Mouse (Mus musculus) forebrain, embryonic 16.5 days (tissue): Measurements from ENCODE around the gene Ascc3. TPM values are rescaled to one million over a fixed set of nuclear protein-coding genes. Genes with fewer than 3 reads are reported as not detected.
A peak's percentile ranks its signal among the peaks of the same experiment; 100 is the strongest.

Source experiments
- ATAC-seq: fragments of 200-750 bp; cut with Nextera tagmentation; 2 replicates; pipeline ENCODE4 v1.8.0; 2017; ENCODE audit warnings: mild to moderate bottlenecking, moderate library complexity
- H3K27ac ChIP-seq: fragments of 300-500 bp; sonication (generic); 2 replicates; pipeline ENCODE4 v1.5.1; 2014; ENCODE audit warnings: low read length, control low read depth
- H3K27me3 ChIP-seq: fragments of 300-500 bp; sonication (generic); replicated peaks from 2 replicates; pipeline ENCODE4 v1.6.1; 2014; ENCODE audit warnings: low read length; ENCODE audit not compliant: control insufficient read depth, insufficient read depth
- H3K36me3 ChIP-seq: fragments of 300-500 bp; sonication (generic); 2 replicates; pipeline ENCODE4 v1.6.1; 2014; ENCODE audit not compliant: control insufficient read depth, insufficient read depth
- H3K4me1 ChIP-seq: fragments of 300-500 bp; sonication (generic); replicated peaks from 2 replicates; pipeline ENCODE4 v1.6.1; 2014; ENCODE audit warnings: low read length; ENCODE audit not compliant: control insufficient read depth, insufficient read depth
- H3K4me2 ChIP-seq: fragments of 300-500 bp; sonication (generic); 2 replicates; pipeline ENCODE4 v1.6.1; 2014; ENCODE audit warnings: mild to moderate bottlenecking, low read length, control low read depth
- H3K4me3 ChIP-seq: fragments of 300-500 bp; sonication (generic); replicated peaks from 2 replicates; pipeline ENCODE4 v1.5.1; 2014; ENCODE audit warnings: mild to moderate bottlenecking, low read length, control low read depth
- H3K9ac ChIP-seq: fragments of 300-500 bp; sonication (generic); replicated peaks from 2 replicates; pipeline ENCODE4 v1.6.1; 2014; ENCODE audit warnings: low read depth, low read length, control low read depth
- H3K9me3 ChIP-seq: fragments of 300-500 bp; sonication (generic); 2 replicates; pipeline ENCODE4 v1.6.1; 2016; ENCODE audit warnings: low read length; ENCODE audit not compliant: control insufficient read depth
- WGBS: fragments of 180-500 bp; shearing (Covaris S2); extraction: QIAGEN DNeasy Blood & Tissue Kit; methylation state at CpG from one replicate; pipeline ENCODE4 v1.1.7; 2014; 5-methylcytosine and 5-hydroxymethylcytosine counted together
- polyA plus RNA-seq: library from polyadenylated mRNA; unstranded; fragments of >200 nt; fragmentation: Nextera tagmentation; extraction: Ambion mirVana; gene quantifications from 2 replicates; pipeline ENCODE4 v1.2.1, GENCODE M21; 2015

The Ascc3 gene
- 20.1 and 20.2 TPM in 2 replicates for polyA plus RNA-seq

GRCm38 (mm10) chr10:50592355-50593293 lies at the start of gene Ascc3:
Gene Ascc3 (plus strand): TSS chr10:50592669.
- H3K27ac ChIP-seq: peak within 1 kb of the TSS; percentile 83
- H3K9me3 ChIP-seq: no peaks in the 10 kb centered on the region
- H3K4me3 ChIP-seq: peak within 1 kb of the TSS; percentile 68
- no peaks in the 10 kb centered on the region for H3K36me3 ChIP-seq
- H3K27me3 ChIP-seq: no peaks in the 10 kb centered on the region
- under 1% methylated on average over 68 of the region's 79 CpGs for WGBS
- peak within 1 kb of the TSS; percentile 89 for H3K9ac ChIP-seq
- H3K4me2 ChIP-seq: peak within 1 kb of the TSS; percentile 84
- H3K4me1 ChIP-seq: peaks cover 8% of the 10 kb centered on the region; the same call in 1 of the 2 replicates
- peak; percentile 99 for ATAC-seq

- Histone ChIP-seq H3K4me3 (no peak overlapping the region), H3K9me3 (no peaks in the 10 kb centered on the region), H3K4me2 (no peak overlapping the region), H3K27ac (no peak overlapping the region), H3K9ac (no peak overlapping the region), H3K4me1 (no peaks in the 10 kb centered on the region), H3K27me3 (no peaks in the 10 kb centered on the region), H3K36me3 (no peaks in the 10 kb centered on the region)
- ATAC-seq: no peak
- 94% methylated on average over 1 of the region's 1 CpGs for WGBS
Measured at GRCm38 (mm10) chr10:50584721-50585120, 7.7 kb upstream of the Ascc3 start.

GRCm38 (mm10) chr10:50586556-50586955 lies 5.9 kb upstream of the Ascc3 start:
- Histone ChIP-seq H3K4me3 (no peak overlapping the region), H3K4me2 (no peak overlapping the region), H3K36me3 (no peaks in the 10 kb centered on the region), H3K4me1 (no peaks in the 10 kb centered on the region), H3K27ac (no peak overlapping the region), H3K27me3 (no peaks in the 10 kb centered on the region), H3K9me3 (no peaks in the 10 kb centered on the region), H3K9ac (no peak overlapping the region)
- no peak for ATAC-seq
- WGBS: 91% methylated on average over 1 of the region's 1 CpGs

GRCm38 (mm10) chr10:50593371-50593770 lies 902 bp downstream of the Ascc3 start:
- ATAC-seq: no peak
- no peak overlapping the region; the same call in 1 of the 2 replicates for H3K27ac ChIP-seq
- no peaks in the 10 kb centered on the region for H3K9me3 ChIP-seq
- H3K27me3 ChIP-seq: no peaks in the 10 kb centered on the region
- H3K36me3 ChIP-seq: no peaks in the 10 kb centered on the region
- 73% methylated on average over 12 of the region's 12 CpGs for WGBS
- H3K4me3 ChIP-seq: peak overlapping the region; percentile 68
- H3K9ac ChIP-seq: peak overlapping the region; percentile 89
- peak overlapping the region; percentile 75 for H3K4me2 ChIP-seq
- H3K4me1 ChIP-seq: peaks cover 8% of the 10 kb centered on the region; the same call in 1 of the 2 replicates

GRCm38 (mm10) chr10:50595340-50595739 lies 2.9 kb downstream of the Ascc3 start:
- Histone ChIP-seq H3K9ac (no peak overlapping the region), H3K27ac (no peak overlapping the region), H3K4me3 (no peak overlapping the region), H3K9me3 (no peaks in the 10 kb centered on the region), H3K36me3 (no peaks in the 10 kb centered on the region), H3K27me3 (no peaks in the 10 kb centered on the region), H3K4me2 (no peak overlapping the region), H3K4me1 (peaks cover 8% of the 10 kb centered on the region; the same call in 1 of the 2 replicates)
- ATAC-seq: no peak

- H3K36me3 ChIP-seq: no peaks in the 10 kb centered on the region
- 95% methylated on average over 5 of the region's 5 CpGs for WGBS
- ATAC-seq: no peak
Measured at GRCm38 (mm10) chr10:50604919-50605318, 12.4 kb downstream of the Ascc3 start.

GRCm38 (mm10) chr10:50613840-50614239 lies 21.4 kb downstream of the Ascc3 start:
- no peaks in the 10 kb centered on the region for H3K9me3 ChIP-seq
- H3K9ac ChIP-seq: no peak overlapping the region
- no peak overlapping the region for H3K4me3 ChIP-seq
- no peak overlapping the region for H3K4me2 ChIP-seq
- H3K27me3 ChIP-seq: no peaks in the 10 kb centered on the region
- ATAC-seq: no peak
- H3K4me1 ChIP-seq: no peaks in the 10 kb centered on the region
- no peak overlapping the region for H3K27ac ChIP-seq
- peaks cover 4% of the 10 kb centered on the region; the same call in 1 of the 2 replicates for H3K36me3 ChIP-seq
- WGBS: 94% methylated on average over 9 of the region's 9 CpGs

More at GRCm38 (mm10) chr10:50604919-50605318, 12.4 kb downstream of the Ascc3 start:
- no peaks in the 10 kb centered on the region for H3K27me3 ChIP-seq
- no peak overlapping the region for H3K4me3 ChIP-seq
- H3K9ac ChIP-seq: no peak overlapping the region
- H3K9me3 ChIP-seq: no peaks in the 10 kb centered on the region
- no peaks in the 10 kb centered on the region for H3K4me1 ChIP-seq
- H3K4me2 ChIP-seq: no peak overlapping the region
- H3K27ac ChIP-seq: no peak overlapping the region

- ATAC-seq: no peak
- no peaks in the 10 kb centered on the region for H3K4me1 ChIP-seq
- no peaks in the 10 kb centered on the region for H3K27me3 ChIP-seq
- no peaks in the 10 kb centered on the region for H3K9me3 ChIP-seq
- H3K4me2 ChIP-seq: no peak overlapping the region
- WGBS: 31% methylated on average over 1 of the region's 1 CpGs
- no peak overlapping the region for H3K4me3 ChIP-seq
- no peak overlapping the region for H3K27ac ChIP-seq
- H3K36me3 ChIP-seq: peaks cover 7% of the 10 kb centered on the region
- no peak overlapping the region for H3K9ac ChIP-seq
Measured at GRCm38 (mm10) chr10:50625874-50626273, 33.4 kb downstream of the Ascc3 start.

GRCm38 (mm10) chr10:50639607-50640006 lies 47.1 kb downstream of the Ascc3 start:
- Histone ChIP-seq H3K9me3 (no peaks in the 10 kb centered on the region), H3K4me1 (no peaks in the 10 kb centered on the region), H3K36me3 (peaks cover 2% of the 10 kb centered on the region; the same call in 1 of the 2 replicates), H3K4me2 (no peak overlapping the region), H3K27me3 (no peaks in the 10 kb centered on the region), H3K27ac (no peak overlapping the region), H3K9ac (no peak overlapping the region), H3K4me3 (no peak overlapping the region)
- ATAC-seq: no peak
- 41% methylated on average over 1 of the region's 1 CpGs for WGBS
